Mouse (Mus musculus) bone marrow, adult 2 months (tissue): ENCODE measurements at regions not wholly inside any gene's neighbourhood (a gene's known extent, or its start where the extent isn't known, plus 50 kb on each side); places are given as distances from the start of the nearest gene placed in this dataset.

Source experiments
- CTCF ChIP-seq: fragments of 200-500 bp; IDR thresholded peaks from 2 replicates; pipeline ENCODE4 v1.5.1; 2011; ENCODE audit warnings: low read length, control low read depth; ENCODE audit not compliant: control insufficient read depth, insufficient read depth
- POLR2A ChIP-seq: fragments of 200-500 bp; IDR thresholded peaks from 2 replicates; pipeline ENCODE4 v1.6.1; 2011; ENCODE audit warnings: low read depth, mild to moderate bottlenecking, control low read depth, low read length, borderline replicate concordance; ENCODE audit not compliant: control insufficient read depth

DNA sequence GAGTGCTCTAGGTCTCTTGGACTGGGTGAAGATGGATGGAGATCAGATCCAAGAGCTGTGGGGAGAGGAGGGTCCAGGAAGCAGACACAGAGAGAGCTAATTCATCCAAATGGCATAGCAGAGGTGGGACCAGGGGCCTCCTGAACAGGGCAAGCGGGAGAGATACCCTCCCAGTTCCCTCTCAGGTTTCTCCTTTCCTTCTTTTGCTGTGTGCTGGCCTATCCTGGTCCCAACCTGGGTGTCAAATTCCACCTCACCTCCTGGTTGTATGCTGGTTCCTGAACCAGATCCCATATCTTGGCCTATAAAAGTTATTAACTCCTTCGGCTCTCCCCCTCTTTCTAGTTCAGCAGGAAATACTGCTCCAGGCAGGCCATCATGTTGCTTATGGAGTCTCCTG lies 214.1 kb upstream of the Gm12728 start:
- no peak for TF ChIP-seq CTCF
- no peak for TF ChIP-seq POLR2A
